Mouse (Mus musculus) testis, adult 2 months (tissue): Measurements from ENCODE around the gene Rab11fip3. TPM values are rescaled to one million over a fixed set of nuclear protein-coding genes. Genes with fewer than 3 reads are reported as not detected.

Experiments
- H3K27ac ChIP-seq: fragments of 200-500 bp; 2 replicates; pipeline ENCODE4 v1.5.1; 2012; ENCODE audit warnings: low read depth, low read length; ENCODE audit not compliant: control insufficient read depth, insufficient read depth
- H3K27me3 ChIP-seq: fragments of 200-500 bp; 2 replicates; pipeline ENCODE4 v1.6.1; 2012; ENCODE audit warnings: mild to moderate bottlenecking, low read length, moderate library complexity; ENCODE audit not compliant: control insufficient read depth, insufficient read depth
- H3K36me3 ChIP-seq: fragments of 200-500 bp; 2 replicates; pipeline ENCODE4 v1.6.1; 2012; ENCODE audit warnings: mild to moderate bottlenecking, low read length; ENCODE audit not compliant: control insufficient read depth, insufficient read depth
- H3K4me1 ChIP-seq: fragments of 200-500 bp; 2 replicates; pipeline ENCODE4 v1.6.1; 2012; ENCODE audit warnings: low read length; ENCODE audit not compliant: control insufficient read depth, insufficient read depth
- H3K4me3 ChIP-seq: fragments of 200-500 bp; 2 replicates; pipeline ENCODE4 v1.5.1; 2012; ENCODE audit warnings: low read depth, mild to moderate bottlenecking, low read length, moderate library complexity, mixed read lengths; ENCODE audit not compliant: control insufficient read depth
- CTCF ChIP-seq: fragments of 200-500 bp; IDR thresholded peaks from 2 replicates; pipeline ENCODE4 v1.5.1; 2012; ENCODE audit warnings: low read depth, mild to moderate bottlenecking, inconsistent platforms, low read length, moderate library complexity; ENCODE audit not compliant: control insufficient read depth, insufficient read depth, insufficient replicate concordance
- POLR2A ChIP-seq: fragments of 200-500 bp; IDR thresholded peaks from 2 replicates; pipeline ENCODE4 v1.6.1; 2012; ENCODE audit warnings: low read depth, mild to moderate bottlenecking, inconsistent platforms, low read length, moderate library complexity; ENCODE audit not compliant: control insufficient read depth
- polyA plus RNA-seq: library from polyadenylated mRNA; depleted of rRNA; stranded (reverse); fragments of >200 nt; gene quantifications from 2 replicates; pipeline ENCODE4 v1.2.3, GENCODE M21; 2012

Rab11fip3 gene
- polyA plus RNA-seq, 1 experiment: 37.5 TPM

DNA sequence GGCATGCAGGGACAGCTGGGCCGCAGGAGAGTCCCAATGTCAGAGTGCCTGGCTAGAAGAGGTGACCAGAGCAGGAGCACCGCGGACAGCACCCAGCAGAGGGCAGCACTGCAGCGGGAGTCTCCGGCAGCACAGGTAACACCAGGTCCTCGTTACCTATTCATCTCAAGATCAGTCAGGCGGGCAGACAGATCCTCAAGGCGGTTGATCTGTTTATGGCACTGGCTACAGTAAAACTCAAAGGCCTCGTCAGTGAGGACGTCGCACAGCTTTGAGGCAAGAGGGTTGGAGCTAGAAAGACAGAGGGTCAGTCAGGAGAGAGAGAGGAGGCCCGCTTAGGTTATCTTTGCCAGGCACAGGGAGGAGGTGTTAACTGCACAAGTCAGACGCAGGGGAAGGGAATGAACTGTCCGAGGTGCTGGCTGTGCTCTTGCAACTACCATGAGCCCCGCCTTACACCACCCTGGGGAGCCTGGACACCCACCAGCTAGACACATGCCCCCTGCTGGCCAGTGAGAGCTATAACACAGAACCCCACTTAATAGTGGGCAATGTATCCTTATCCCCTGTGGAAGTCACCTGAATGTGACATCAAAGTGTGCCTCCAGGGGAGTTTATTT, 57.4 kb downstream of the Rab11fip3 start:
- H3K36me3 ChIP-seq: peaks cover 4% of the 10 kb centered on the region

GRCm38 (mm10) chr17:26009540-26009939, 59.8 kb downstream of the Rab11fip3 start:
- no peaks in the 10 kb centered on the region for H3K27me3 ChIP-seq
- H3K4me3 ChIP-seq: no peak overlapping the region
- no peak overlapping the region for H3K27ac ChIP-seq
- TF ChIP-seq POLR2A (no peak), CTCF (peak; percentile 78; the same call in 1 of the 2 replicates)
- no peaks in the 10 kb centered on the region for H3K4me1 ChIP-seq
- H3K36me3 ChIP-seq: peaks cover 4% of the 10 kb centered on the region

More for the DNA sequence above, 57.4 kb downstream of the Rab11fip3 start:
- no peak overlapping the region for H3K4me3 ChIP-seq
- no peaks in the 10 kb centered on the region for H3K4me1 ChIP-seq
- peak; percentile 69; the same call in 1 of the 2 replicates for TF ChIP-seq CTCF
- TF ChIP-seq POLR2A: no peak
- no peak overlapping the region for H3K27ac ChIP-seq
- no peaks in the 10 kb centered on the region for H3K27me3 ChIP-seq

DNA sequence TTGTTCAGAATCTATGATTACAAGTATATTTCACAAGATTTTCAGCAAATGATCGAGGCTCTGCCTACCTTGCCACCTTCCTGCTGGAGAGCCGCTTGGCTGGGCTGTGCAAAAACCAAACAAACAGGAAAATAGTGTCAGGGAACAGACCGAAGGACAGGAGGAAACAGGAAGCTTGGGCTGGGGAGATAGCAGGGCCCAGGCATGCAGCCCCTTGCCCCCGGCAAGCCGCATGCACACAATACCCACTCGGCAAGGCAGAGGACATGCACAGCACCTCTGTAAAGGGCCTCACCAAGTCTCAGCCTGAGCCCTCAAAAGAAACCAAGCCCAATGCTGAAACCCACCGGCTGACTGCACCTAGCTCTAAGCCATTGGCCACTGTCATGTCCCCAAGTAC, 60.6 kb downstream of the Rab11fip3 start:
- H3K27ac ChIP-seq: no peak overlapping the region
- no peak overlapping the region for H3K4me3 ChIP-seq
- 0 out of 2 replicates have a peak, but pooled peaks have one; percentile 1 for TF ChIP-seq CTCF
- no peak for TF ChIP-seq POLR2A
- H3K4me1 ChIP-seq: no peaks in the 10 kb centered on the region
- no peaks in the 10 kb centered on the region for H3K27me3 ChIP-seq
- peaks cover 4% of the 10 kb centered on the region for H3K36me3 ChIP-seq

- no peak overlapping the region for H3K4me3 ChIP-seq
- no peaks in the 10 kb centered on the region for H3K4me1 ChIP-seq
- peaks cover 3% of the 10 kb centered on the region for H3K36me3 ChIP-seq
- H3K27ac ChIP-seq: no peak overlapping the region
- H3K27me3 ChIP-seq: no peaks in the 10 kb centered on the region
- TF ChIP-seq CTCF: no peak
- TF ChIP-seq POLR2A: no peak
Observed at GRCm38 (mm10) chr17:26008331-26008730, 61.0 kb downstream of the Rab11fip3 start.

- Histone ChIP-seq H3K4me1 (no peaks in the 10 kb centered on the region), H3K27ac (no peak overlapping the region), H3K4me3 (no peak overlapping the region), H3K27me3 (no peaks in the 10 kb centered on the region), H3K36me3 (peaks cover under 1% of the 10 kb centered on the region)
- TF ChIP-seq CTCF (no peak), POLR2A (no peak)
Observed at GRCm38 (mm10) chr17:26007646-26008045, 61.7 kb downstream of the Rab11fip3 start.

GRCm38 (mm10) chr17:26005731-26006450, 63.5 kb downstream of the Rab11fip3 start:
- H3K4me3 ChIP-seq: no peak overlapping the region
- no peaks in the 10 kb centered on the region for H3K4me1 ChIP-seq
- H3K27ac ChIP-seq: no peak overlapping the region
- TF ChIP-seq POLR2A (no peak), CTCF (no peak)
- no peaks in the 10 kb centered on the region for H3K27me3 ChIP-seq
- H3K36me3 ChIP-seq: no peaks in the 10 kb centered on the region; the same call in 1 of the 2 replicates

DNA sequence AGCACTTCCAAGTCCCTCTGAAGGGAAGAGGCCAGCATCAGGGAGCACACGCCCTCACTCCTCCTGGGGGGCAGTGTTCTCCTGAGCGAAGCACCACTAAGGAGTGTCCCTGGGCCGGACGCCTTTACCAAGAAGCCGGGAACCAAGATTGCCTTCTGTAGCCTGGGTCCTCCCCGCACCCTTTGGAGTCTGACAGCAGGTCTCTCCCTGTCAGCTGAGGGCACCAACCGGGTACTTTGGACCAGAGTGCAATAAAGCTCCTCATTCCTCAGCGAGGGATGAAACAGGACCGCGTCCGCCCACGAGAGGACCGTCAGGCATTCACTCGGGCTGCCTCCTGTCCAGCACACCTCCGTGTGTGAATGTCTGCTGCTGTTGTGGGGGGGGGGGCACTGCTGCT, 64.6 kb downstream of the Rab11fip3 start:
- Histone ChIP-seq H3K4me1 (no peaks in the 10 kb centered on the region), H3K4me3 (no peak overlapping the region), H3K36me3 (no peaks in the 10 kb centered on the region; the same call in 1 of the 2 replicates), H3K27ac (no peak overlapping the region), H3K27me3 (no peaks in the 10 kb centered on the region)
- no peak for TF ChIP-seq POLR2A
- no peak for TF ChIP-seq CTCF
